Mouse (Mus musculus) CH12.LX (cell line): ENCODE measurements around the gene Cfap52. TPM values are rescaled to one million over a fixed set of nuclear protein-coding genes. Genes with fewer than 3 reads are reported as not detected.

ENCODE experiments used
- DNase-seq: peaks from one replicate; pipeline ENCODE4 v3.0.0-alpha.2; 2013; ENCODE audit errors: extremely low read depth
- H3K27ac ChIP-seq: 2 replicates; pipeline ENCODE4 v1.5.1; 2012; ENCODE audit warnings: low read depth, mild to moderate bottlenecking, control low read depth, moderate library complexity; ENCODE audit not compliant: insufficient read depth
- H3K27me3 ChIP-seq: replicated peaks from 2 replicates; pipeline ENCODE3; 2012; ENCODE audit warnings: inconsistent platforms
- H3K36me3 ChIP-seq, 2 experiments: replicated peaks in 1 of 2; 2 replicates each; pipeline versions ENCODE3 to v1.6.1; 2012; ENCODE audit warnings: inconsistent platforms in 1 of 2, low read length in 1 of 2, mild to moderate bottlenecking in 1 of 2, mixed read lengths in 1 of 2, moderate library complexity in 1 of 2; ENCODE audit not compliant: control insufficient read depth in 1 of 2, insufficient read depth in 1 of 2
- H3K4me1 ChIP-seq, 2 experiments: 2 replicates each; pipeline ENCODE4 v1.6.1; 2012; ENCODE audit warnings: inconsistent platforms in 1 of 2, moderate library complexity in 1 of 2; ENCODE audit not compliant: insufficient read depth in 2 of 2, control insufficient read depth in 1 of 2
- H3K4me2 ChIP-seq: 2 replicates; pipeline ENCODE4 v1.6.1; 2012; ENCODE audit warnings: low read depth, mild to moderate bottlenecking, control low read depth; ENCODE audit not compliant: poor library complexity, insufficient read depth, severe bottlenecking
- H3K4me3 ChIP-seq, 3 experiments: fragments of 150-350 bp in 1 of 3; sonication (generic) in 1 of 3; replicated peaks in 1 of 3; 2 replicates each; pipeline versions ENCODE3 to v1.5.1; 2011 to 2012; ENCODE audit warnings: low read depth in 2 of 3, low read length in 2 of 3, mild to moderate bottlenecking in 2 of 3, moderate library complexity in 2 of 3, control low read depth in 1 of 3, improper control_type of control experiment in 1 of 3, inconsistent platforms in 1 of 3, mixed read lengths in 1 of 3; ENCODE audit not compliant: poor library complexity in 1 of 3
- H3K79me2 ChIP-seq: replicated peaks from 2 replicates; pipeline ENCODE4 v1.6.1; 2012; ENCODE audit warnings: mild to moderate bottlenecking, moderate library complexity; ENCODE audit not compliant: control insufficient read depth, poor library complexity, insufficient read depth, severe bottlenecking; ENCODE audit errors: extremely low read depth
- H3K9ac ChIP-seq: 2 replicates; pipeline ENCODE4 v1.6.1; 2012; ENCODE audit warnings: low read depth, mild to moderate bottlenecking, control low read depth, moderate library complexity; ENCODE audit not compliant: insufficient read depth
- H3K9me3 ChIP-seq: replicated peaks from 2 replicates; pipeline ENCODE3; 2012; ENCODE audit warnings: low read length, inconsistent platforms, mixed read lengths
- BHLHE40 ChIP-seq: IDR thresholded peaks from 2 replicates; pipeline ENCODE4 v1.6.1; 2011; ENCODE audit warnings: mild to moderate bottlenecking, low read depth, low read length, improper control_type of control experiment
- CHD1 ChIP-seq: IDR thresholded peaks from 2 replicates; pipeline ENCODE4 v1.6.1; 2012; ENCODE audit warnings: low read depth, low read length, improper control_type of control experiment, inconsistent platforms
- CHD2 ChIP-seq: IDR thresholded peaks from 2 replicates; pipeline ENCODE4 v1.6.1; 2011; ENCODE audit warnings: low read length, improper control_type of control experiment
- E2F4 ChIP-seq: IDR thresholded peaks from 2 replicates; pipeline ENCODE4 v1.6.1; 2011; ENCODE audit warnings: low read depth, low read length, improper control_type of control experiment; ENCODE audit not compliant: insufficient replicate concordance
- ELF1 ChIP-seq: IDR thresholded peaks from 2 replicates; pipeline ENCODE4 v1.6.1; 2014; ENCODE audit warnings: low read depth, mild to moderate bottlenecking, inconsistent platforms, low read length, improper control_type of control experiment
- EP300 ChIP-seq: IDR thresholded peaks from 2 replicates; pipeline ENCODE4 v1.6.1; 2011; ENCODE audit warnings: low read length, improper control_type of control experiment
- ETS1 ChIP-seq: conservative IDR thresholded peaks from 2 replicates; pipeline ENCODE4 v1.6.1; 2012; ENCODE audit warnings: low read depth, mild to moderate bottlenecking, inconsistent platforms, low read length, improper control_type of control experiment, moderate library complexity
- GABPA ChIP-seq: IDR thresholded peaks from 2 replicates; pipeline ENCODE4 v1.6.1; 2012; ENCODE audit warnings: low read depth, low read length, improper control_type of control experiment, inconsistent platforms; ENCODE audit not compliant: insufficient replicate concordance
- IRF4 ChIP-seq: IDR thresholded peaks from 2 replicates; pipeline ENCODE4 v1.6.1; 2014; ENCODE audit warnings: low read depth, mild to moderate bottlenecking, inconsistent platforms, low read length, improper control_type of control experiment
- JUN ChIP-seq: IDR thresholded peaks from 2 replicates; pipeline ENCODE4 v1.6.1; 2011; ENCODE audit warnings: low read depth, mild to moderate bottlenecking, low read length, improper control_type of control experiment, moderate library complexity; ENCODE audit not compliant: insufficient read depth
- JUND ChIP-seq: conservative IDR thresholded peaks from 2 replicates; pipeline ENCODE4 v1.6.1; 2011; ENCODE audit warnings: low read depth, low read length, improper control_type of control experiment
- KAT2A ChIP-seq: IDR thresholded peaks from 2 replicates; pipeline ENCODE4 v1.6.1; 2012; ENCODE audit warnings: low read length, improper control_type of control experiment, inconsistent platforms; ENCODE audit not compliant: insufficient replicate concordance
- MAX ChIP-seq: IDR thresholded peaks from 2 replicates; pipeline ENCODE4 v1.6.1; 2011; ENCODE audit warnings: low read length, improper control_type of control experiment
- MAZ ChIP-seq: IDR thresholded peaks from 2 replicates; pipeline ENCODE4 v1.6.1; 2012; ENCODE audit warnings: low read depth, mild to moderate bottlenecking, inconsistent platforms, low read length, improper control_type of control experiment, moderate library complexity
- MEF2A ChIP-seq: IDR thresholded peaks from 2 replicates; pipeline ENCODE4 v1.6.1; 2014; ENCODE audit warnings: low read depth, mild to moderate bottlenecking, inconsistent platforms, low read length, improper control_type of control experiment, borderline replicate concordance
- MYC ChIP-seq: IDR thresholded peaks from 2 replicates; pipeline ENCODE4 v1.6.1; 2011; ENCODE audit warnings: low read depth, mild to moderate bottlenecking, improper control_type of control experiment, low read length
- NELFE ChIP-seq: IDR thresholded peaks from 2 replicates; pipeline ENCODE4 v1.6.1; 2011; ENCODE audit warnings: low read depth, low read length, improper control_type of control experiment
- NRF1 ChIP-seq: IDR thresholded peaks from 2 replicates; pipeline ENCODE4 v1.6.1; 2014; ENCODE audit warnings: low read depth, mild to moderate bottlenecking, inconsistent platforms, low read length, improper control_type of control experiment, moderate library complexity
- PAX5 ChIP-seq: IDR thresholded peaks from 2 replicates; pipeline ENCODE4 v1.6.1; 2012; ENCODE audit warnings: low read length, inconsistent platforms, mixed read lengths
- POLR2A ChIP-seq: IDR thresholded peaks from 2 replicates; pipeline ENCODE4 v1.6.1; 2011; ENCODE audit warnings: low read depth, mild to moderate bottlenecking, improper control_type of control experiment, low read length
- RAD21 ChIP-seq: IDR thresholded peaks from 2 replicates; pipeline ENCODE4 v1.6.1; 2011; ENCODE audit warnings: low read depth, mild to moderate bottlenecking, low read length, improper control_type of control experiment, moderate library complexity
- RCOR1 ChIP-seq: conservative IDR thresholded peaks from 2 replicates; pipeline ENCODE4 v1.6.1; 2012; ENCODE audit warnings: low read depth, mild to moderate bottlenecking, inconsistent platforms, low read length, improper control_type of control experiment
- SIN3A ChIP-seq: IDR thresholded peaks from 2 replicates; pipeline ENCODE4 v1.6.1; 2012; ENCODE audit warnings: low read length, improper control_type of control experiment, inconsistent platforms
- SMC3 ChIP-seq: IDR thresholded peaks from 2 replicates; pipeline ENCODE4 v1.6.1; 2011; ENCODE audit warnings: low read depth, low read length, improper control_type of control experiment
- TBP ChIP-seq: conservative IDR thresholded peaks from 2 replicates; pipeline ENCODE4 v1.6.1; 2011; ENCODE audit warnings: low read depth, low read length, improper control_type of control experiment
- UBTF ChIP-seq: IDR thresholded peaks from 2 replicates; pipeline ENCODE4 v1.6.1; 2012; ENCODE audit warnings: low read depth, mild to moderate bottlenecking, inconsistent platforms, low read length, improper control_type of control experiment, moderate library complexity
- USF1 ChIP-seq: IDR thresholded peaks from 2 replicates; pipeline ENCODE4 v1.6.1; 2014; ENCODE audit warnings: low read depth, mild to moderate bottlenecking, inconsistent platforms, low read length, improper control_type of control experiment
- ZC3H11A ChIP-seq: IDR thresholded peaks from 2 replicates; pipeline ENCODE4 v1.6.1; 2012; ENCODE audit warnings: low read depth, mild to moderate bottlenecking, inconsistent platforms, low read length, improper control_type of control experiment
- ZMIZ1 ChIP-seq: IDR thresholded peaks from 2 replicates; pipeline ENCODE4 v1.6.1; 2012; ENCODE audit warnings: low read depth, mild to moderate bottlenecking, inconsistent platforms, low read length, improper control_type of control experiment
- ZNF384 ChIP-seq: IDR thresholded peaks from 2 replicates; pipeline ENCODE4 v1.6.1; 2012; ENCODE audit warnings: low read depth, low read length, improper control_type of control experiment, inconsistent platforms
- dilution Hi-C: fragments of 300-500 bp; cut with MboI; formaldehyde crosslinking; loops from 2 replicates; pipeline ENCODE4 v1.14.3; 2020; ENCODE audit warnings: low sequenced_read_pairs; ENCODE audit not compliant: extremely low pct_unique_long_range_greater_than_20kb, extremely low pct_ligation_motif_present
- in situ Hi-C: fragments of 300-500 bp; cut with MboI; formaldehyde crosslinking; loops from 3 replicates; pipeline ENCODE4 v1.14.3; 2019; ENCODE audit warnings: low sequenced_read_pairs, low pct_ligation_motif_present, low pct_unique_long_range_greater_than_20kb, mixed read lengths
- polyA plus RNA-seq: library from polyadenylated mRNA; unstranded; fragments of >175 nt; gene quantifications from 2 replicates; pipeline ENCODE4 v1.2.1, GENCODE M21; 2012; ENCODE audit warnings: low read depth; ENCODE audit not compliant: insufficient read length
- total RNA-seq, 2 experiments: library from RNA; depleted of rRNA; stranded (reverse); fragments of 300-350 nt in 1 of 2; fragments of >200 nt in 1 of 2; gene quantifications; 2 replicates each; pipeline ENCODE4 v1.2.3; 2012 to 2014

Cfap52 gene
- total and polyA plus RNA-seq, 3 experiments, result 0.20 TPM; not detected in 2

- dilution Hi-C loops, result no loop called here
- Histone ChIP-seq H3K4me3 (no peak overlapping the region), H3K4me2 (no peak overlapping the region), H3K9me3 (no peaks in the 10 kb centered on the region), H3K9ac (no peak overlapping the region)
- no peak for TF ChIP-seq SMC3
- no peak for TF ChIP-seq MYC
- no peak for TF ChIP-seq BHLHE40
- no peak for TF ChIP-seq ETS1
- no peak for TF ChIP-seq ZNF384
- no peak for TF ChIP-seq KAT2A
- no peak for TF ChIP-seq E2F4
- TF ChIP-seq TBP, result no peak
- TF ChIP-seq JUN, result no peak
- no peak for TF ChIP-seq CHD1
- no peak for TF ChIP-seq ELF1
- no peak for TF ChIP-seq MEF2A
- no peak for TF ChIP-seq ZMIZ1
- no peak for TF ChIP-seq RAD21
- no peak for TF ChIP-seq CHD2
- no peak for TF ChIP-seq NELFE
- TF ChIP-seq GABPA, result no peak
- TF ChIP-seq POLR2A, result no peak
- TF ChIP-seq MAX, result no peak
- no peak for TF ChIP-seq ZC3H11A
- TF ChIP-seq, all 38 proteins: peak for 0
- in situ Hi-C loops, result no loop called here
- Histone ChIP-seq H3K4me1 (peaks cover 3 to 31% of the 10 kb centered on the region in 2 experiments; a peak in 3 of 4 replicates), H3K27me3 (peaks cover 60% of the 10 kb centered on the region), H3K79me2 (no peaks in the 10 kb centered on the region), H3K36me3 (no peaks in the 10 kb centered on the region), H3K27ac (no peak overlapping the region)
- no peak for DNase-seq
These were observed 45.1 kb downstream of the Cfap52 start for GRCm38 (mm10) chr11:67920226-67920960.

GRCm38 (mm10) chr11:67919593-67919992 lies 45.9 kb downstream of the Cfap52 start:
- Histone ChIP-seq H3K27me3 (peaks cover 65% of the 10 kb centered on the region), H3K27ac (no peak overlapping the region), H3K9ac (no peak overlapping the region), H3K36me3 (no peaks in the 10 kb centered on the region), H3K79me2 (no peaks in the 10 kb centered on the region), H3K9me3 (no peaks in the 10 kb centered on the region), H3K4me3 (no peak overlapping the region), H3K4me2 (no peak overlapping the region), H3K4me1 (peaks cover 0 to 31% of the 10 kb centered on the region in 2 experiments; a peak in 2 of 4 replicates)
- dilution Hi-C loops (no loop called here), in situ Hi-C loops (no loop called here)
- TF ChIP-seq ETS1, result no peak
- no peak for TF ChIP-seq SIN3A
- no peak for TF ChIP-seq ZNF384
- TF ChIP-seq UBTF, result no peak
- no peak for TF ChIP-seq NRF1
- no peak for TF ChIP-seq BHLHE40
- no peak for TF ChIP-seq EP300
- TF ChIP-seq PAX5, result no peak
- no peak for TF ChIP-seq RAD21
- no peak for TF ChIP-seq IRF4
- TF ChIP-seq JUN, result no peak
- no peak for TF ChIP-seq RCOR1
- TF ChIP-seq TBP, result no peak
- no peak for TF ChIP-seq JUND
- no peak for TF ChIP-seq USF1
- no peak for TF ChIP-seq KAT2A
- no peak for TF ChIP-seq MAZ
- TF ChIP-seq NELFE, result no peak
- no peak for DNase-seq
